Mouse (Mus musculus) frontal cortex, postnatal 14 days (tissue): ENCODE measurements around the gene Vmn1r81.

ENCODE experiments used
- DNase-seq, 2 experiments: peaks; one replicate each; pipeline ENCODE4 v3.0.0; 2022; ENCODE audit warnings: low spot score in 2 of 2

The Vmn1r81 gene

GRCm38 (mm10) chr7:12268169-12268568, at the start of gene Vmn1r81:
TSS of gene Vmn1r81 (minus strand) at chr7:12268269.
- no peak for DNase-seq

- DNase-seq, result no peak
Measured at GRCm38 (mm10) chr7:12300130-12300529, 32.1 kb upstream of the Vmn1r81 start, which contains the start of gene Vmn1r82. TSS of gene Vmn1r82 (plus strand) at chr7:12300430.

GRCm38 (mm10) chr7:12204141-12204540, 63.9 kb downstream of the Vmn1r81 start:
- DNase-seq, result no peak
